Mouse (Mus musculus) embryonic stem cell, embryonic (primary cell): ENCODE measurements around the gene Gm20683.

Source experiments
- CTCF ChIA-PET, 4 experiments: fragments of 300-600 bp in 2 of 4; fragments of 350-600 bp in 2 of 4; sonication (Branson Sonifier 250); formaldehyde crosslinking; loops; one replicate each; lab custom pipeline; 2022; ENCODE audit warnings: inconsistent platforms in 2 of 4; lab: Charles Lee
- POLR2A ChIA-PET, 4 experiments: fragments of 300-600 bp in 2 of 4; fragments of 350-600 bp in 2 of 4; sonication (Branson Sonifier 250); formaldehyde crosslinking; loops; one replicate each; lab custom pipeline; 2022; ENCODE audit warnings: antibody characterized with exemption in 4 of 4, inconsistent platforms in 1 of 4; lab: Charles Lee

Gene Gm20683

GRCm38 (mm10) chr17:25809606-25810340, 31.8 kb downstream of the Gm20683 start:
- ChIA-PET POLR2A (interaction anchor here in 3 of 4 experiments (0.5 to 2.8 kb wide), 17 partner anchors 8 to 565 kb away, joined by 3 to 16 read pairs (median 4); partner anchors contain the start of genes Metrn (in 3 of the 3), Haghl (in 1 of the 3), Jmjd8 (in 1 of the 3) and Stub1 (in 1 of the 3)), CTCF (interaction anchor here in 3 of 4 experiments (0.7 to 1.5 kb wide), 6 partner anchors 13 to 239 kb away, joined by 3 to 5 read pairs (median 3); partner anchors contain the start of genes Metrn (in 1 of the 3), Narfl (in 1 of the 3) and Sox8 (in 1 of the 3))

- POLR2A ChIA-PET: interaction anchor here in 3 of 4 experiments (0.5 to 2.8 kb wide), 21 partner anchors 9 to 564 kb away, joined by 3 to 12 read pairs (median 3); partner anchors contain the start of genes Metrn (in 3 of the 3), Stub1 (in 2 of the 3), Chtf18 (in 1 of the 3) and Haghl (in 1 of the 3)
- CTCF ChIA-PET: interaction anchor here in 3 of 4 experiments (0.7 to 1.9 kb wide), 8 partner anchors 12 to 241 kb away, joined by 3 to 11 read pairs (median 3); partner anchors contain the start of genes Metrn (in 3 of the 3), Narfl (in 1 of the 3) and Sox8 (in 1 of the 3)
Measured at GRCm38 (mm10) chr17:25808789-25809605, 32.6 kb downstream of the Gm20683 start, which contains the start of gene Fbxl16. Fbxl16 (plus strand) TSS chr17:25809085.

GRCm38 (mm10) chr17:25808028-25808427, 33.5 kb downstream of the Gm20683 start:
- ChIA-PET CTCF (interaction anchor here in 3 of 4 experiments (0.5 to 1.9 kb wide), 8 partner anchors 11 to 1599 kb away, joined by 3 to 11 read pairs (median 3); partner anchors contain the start of genes Gng13 (in 1 of the 3), Metrn (in 1 of the 3), Narfl (in 1 of the 3) and Ntn3 (in 1 of the 3)), POLR2A (interaction anchor here in 3 of 4 experiments (0.9 to 2.8 kb wide), 12 partner anchors 10 to 302 kb away, joined by 3 to 12 read pairs (median 6); partner anchors contain the start of genes Stub1 (in 2 of the 3), Chtf18 (in 1 of the 3), Haghl (in 1 of the 3) and Metrn (in 1 of the 3))

- ChIA-PET CTCF (interaction anchor here in 3 of 4 experiments (0.5 to 1.9 kb wide), 5 partner anchors 63 to 1627 kb away, joined by 3 to 11 read pairs (median 5); partner anchors contain the start of genes Gng13 (in 1 of the 3) and Ntn3 (in 1 of the 3)), POLR2A (interaction anchor here in 3 of 4 experiments (0.6 to 2.8 kb wide), 10 partner anchors 9 to 952 kb away, joined by 3 to 12 read pairs (median 6); partner anchors contain the start of genes Chtf18 (in 1 of the 3), Haghl (in 1 of the 3), Metrn (in 1 of the 3) and Rpusd1 (in 1 of the 3))
Measured at GRCm38 (mm10) chr17:25807452-25807851, 34.1 kb downstream of the Gm20683 start.

GRCm38 (mm10) chr17:25806507-25806906, 35.1 kb downstream of the Gm20683 start:
- CTCF ChIA-PET: no interaction called here
- POLR2A ChIA-PET: interaction anchor here in 2 of 4 experiments (0.6 to 1.8 kb wide), 7 partner anchors 8 to 650 kb away, joined by 3 to 8 read pairs (median 5); partner anchors contain the start of genes Metrn (in 2 of the 2) and Stub1 (in 1 of the 2)

- ChIA-PET CTCF (interaction anchor here in 3 of 4 experiments (0.6 to 1.6 kb wide), 10 partner anchors 15 to 655 kb away, joined by 3 to 10 read pairs (median 3); no protein-coding TSS in a partner anchor), POLR2A (interaction anchor here (0.5 to 2.7 kb wide), 9 partner anchors 18 to 1080 kb away, joined by 3 to 10 read pairs (median 4); partner anchors contain the start of genes Rpusd1 (in 3 of the 4), Chtf18 (in 2 of the 4), Gm20683 (in 1 of the 4) and Haghl (in 1 of the 4))
Measured at GRCm38 (mm10) chr17:25802825-25803517, 38.6 kb downstream of the Gm20683 start.

- CTCF ChIA-PET: interaction anchor here (0.6 to 2.1 kb wide), 85 partner anchors 9 to 527 kb away, joined by 3 to 49 read pairs (median 4); partner anchors contain the start of genes Chtf18 (in 4 of the 4), Rpusd1 (in 4 of the 4), Narfl (in 3 of the 4) and Sox8 (in 3 of the 4)
- POLR2A ChIA-PET: interaction anchor here (0.6 to 1.9 kb wide), 28 partner anchors 9 to 594 kb away, joined by 3 to 8 read pairs (median 4); partner anchors contain the start of genes Jmjd8 (in 2 of the 4), Gng13 (in 1 of the 4), Haghl (in 1 of the 4) and Narfl (in 1 of the 4)
Measured at GRCm38 (mm10) chr17:25801029-25801428, 40.5 kb downstream of the Gm20683 start.

GRCm38 (mm10) chr17:25796951-25797369, 44.6 kb downstream of the Gm20683 start, which contains the start of gene Metrn:
Metrn (minus strand) TSS chr17:25797136.
- CTCF ChIA-PET: interaction anchor here (0.6 to 2.9 kb wide), 14 partner anchors 12 to 322 kb away, joined by 3 to 12 read pairs (median 4); partner anchors contain the start of genes Fbxl16 (in 2 of the 4), Narfl (in 2 of the 4), Chtf18 (in 1 of the 4) and Haghl (in 1 of the 4)
- POLR2A ChIA-PET: interaction anchor here in 3 of 4 experiments (0.6 to 4.7 kb wide), 42 partner anchors 9 to 947 kb away, joined by 3 to 36 read pairs (median 5); partner anchors contain the start of genes Fbxl16 (in 3 of the 3), Haghl (in 3 of the 3), Stub1 (in 3 of the 3) and Chtf18 (in 2 of the 3)

- ChIA-PET CTCF (interaction anchor here in 3 of 4 experiments (0.7 to 2.9 kb wide), 10 partner anchors 11 to 322 kb away, joined by 3 to 12 read pairs (median 4); partner anchors contain the start of genes Fbxl16 (in 2 of the 3), Narfl (in 2 of the 3) and Haghl (in 1 of the 3)), POLR2A (interaction anchor here in 3 of 4 experiments (0.6 to 4.7 kb wide), 36 partner anchors 9 to 272 kb away, joined by 3 to 36 read pairs (median 5); partner anchors contain the start of genes Fbxl16 (in 3 of the 3), Haghl (in 3 of the 3), Chtf18 (in 2 of the 3) and Rpusd1 (in 2 of the 3))
Measured at GRCm38 (mm10) chr17:25796211-25796771, 45.3 kb downstream of the Gm20683 start.

GRCm38 (mm10) chr17:25795609-25796092, 45.9 kb downstream of the Gm20683 start, which contains the start of gene AC134908.4:
AC134908.4 (minus strand) TSS chr17:25795659.
- ChIA-PET CTCF (interaction anchor here in 3 of 4 experiments (0.6 to 1.3 kb wide), 4 partner anchors 9 to 246 kb away, joined by 3 to 5 read pairs (median 4); partner anchors contain the start of gene Haghl (in 1 of the 3)), POLR2A (interaction anchor here in 3 of 4 experiments (0.6 to 4.7 kb wide), 17 partner anchors 10 to 78 kb away, joined by 3 to 36 read pairs (median 5); partner anchors contain the start of genes Chtf18 (in 2 of the 3), Haghl (in 2 of the 3), Rpusd1 (in 2 of the 3) and Stub1 (in 2 of the 3))

- ChIA-PET POLR2A (interaction anchor here in 3 of 4 experiments (0.9 to 4.7 kb wide), 16 partner anchors 10 to 81 kb away, joined by 3 to 36 read pairs (median 5); partner anchors contain the start of genes Stub1 (in 3 of the 3), Chtf18 (in 2 of the 3), Rpusd1 (in 2 of the 3) and Gng13 (in 1 of the 3)), CTCF (interaction anchor here in 3 of 4 experiments (0.6 to 1.3 kb wide), 7 partner anchors 9 to 71 kb away, joined by 3 to 9 read pairs (median 4); partner anchors contain the start of genes Haghl (in 2 of the 3) and Fbxl16 (in 1 of the 3))
Measured at GRCm38 (mm10) chr17:25794998-25795397, 46.6 kb downstream of the Gm20683 start.

GRCm38 (mm10) chr17:25794197-25794596, 47.4 kb downstream of the Gm20683 start:
- ChIA-PET POLR2A (interaction anchor here in 3 of 4 experiments (0.9 to 4.7 kb wide), 12 partner anchors 19 to 81 kb away, joined by 3 to 36 read pairs (median 6); partner anchors contain the start of genes Stub1 (in 3 of the 3), Chtf18 (in 2 of the 3), Rpusd1 (in 2 of the 3) and Gng13 (in 1 of the 3)), CTCF (interaction anchor here in 3 of 4 experiments (0.8 to 1.3 kb wide), 4 partner anchors 9 to 70 kb away, joined by 3 to 5 read pairs (median 4); partner anchors contain the start of genes Haghl (in 2 of the 3) and Fbxl16 (in 1 of the 3))

- POLR2A ChIA-PET: interaction anchor here (0.6 to 3.1 kb wide), 22 partner anchors 8 to 225 kb away, joined by 3 to 16 read pairs (median 4); partner anchors contain the start of genes Chtf18 (in 2 of the 4), Rpusd1 (in 2 of the 4), Stub1 (in 2 of the 4) and Nhlrc4 (in 1 of the 4)
- CTCF ChIA-PET: interaction anchor here in 3 of 4 experiments (0.6 to 2.6 kb wide), 8 partner anchors 7 to 220 kb away, joined by 3 to 12 read pairs (median 4); partner anchors contain the start of gene Narfl (in 2 of the 3)
Measured at GRCm38 (mm10) chr17:25792615-25793014, 48.9 kb downstream of the Gm20683 start, which contains the start of gene Fam173a. Fam173a (minus strand) TSS chr17:25792901.
